Mouse (Mus musculus) liver, embryonic 14.5 days (tissue): ENCODE measurements at regions not wholly inside any gene's neighbourhood (a gene's known extent, or its start where the extent isn't known, plus 50 kb on each side); places are given as distances from the start of the nearest gene placed in this dataset.

Experiments
- CTCF ChIP-seq: IDR thresholded peaks from 2 replicates; pipeline ENCODE4 v1.5.1; 2016; ENCODE audit warnings: antibody characterized with exemption, low read depth, control low read depth
- EP300 ChIP-seq: IDR thresholded peaks from 2 replicates; pipeline ENCODE4 v1.6.1; 2016; ENCODE audit warnings: antibody characterized with exemption, low read depth

DNA sequence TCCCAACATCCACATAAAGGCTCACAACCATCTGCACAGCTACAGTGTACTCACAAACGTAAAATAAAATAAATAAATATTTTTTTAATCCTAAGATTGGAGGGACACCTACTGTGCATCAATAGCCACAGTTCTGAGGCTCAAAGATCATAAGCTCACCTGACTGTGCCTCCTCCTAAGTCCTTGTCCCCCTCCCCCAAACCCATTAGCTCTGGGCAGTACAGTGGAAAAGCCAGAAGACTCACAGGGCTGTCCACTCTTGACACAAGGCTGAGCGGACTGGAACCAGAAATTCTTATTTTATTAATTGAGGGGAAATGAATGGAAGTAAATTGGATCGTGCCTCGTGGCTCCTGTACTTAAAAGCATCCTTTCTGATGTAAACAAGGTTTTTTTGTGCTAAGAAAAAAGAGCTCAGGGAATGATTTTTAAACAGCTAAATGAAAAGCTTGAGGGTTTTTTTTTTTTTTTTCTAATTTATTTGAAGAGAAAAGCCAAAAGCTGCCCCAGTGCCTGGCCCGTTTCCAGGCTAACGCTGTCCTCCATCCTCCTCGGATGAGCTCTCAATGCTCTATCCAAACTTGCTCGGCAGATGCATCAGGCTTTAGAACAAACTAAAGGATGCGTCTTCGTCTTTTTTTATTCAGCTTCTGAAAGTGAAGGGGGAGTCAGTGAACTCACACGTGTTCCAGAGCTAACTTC lies 64.6 kb upstream of the Srsf6 start:
- TF ChIP-seq CTCF (no peak), EP300 (no peak)
